Mouse (Mus musculus): ENCODE data around the gene Npnt.

- TF ChIP-seq CTCF (IDR thresholded peaks at IDR 0.05; ENCODE audit: control insufficient read depth, insufficient read depth, low read length) (no peak), POLR2A (IDR thresholded peaks at IDR 0.05; ENCODE audit: borderline replicate concordance, control insufficient read depth, low read depth, low read length) (no peak)
Measured at GRCm38 (mm10) chr3:132880361-132880760, 69.7 kb downstream of the Npnt start.

Measured in bone marrow, adult 2 months (tissue).